Comparison of ENCODE assay signal across 10 mouse cellular contexts in genomic region chr11:72205256-72205655, GRCm38 (mm10). TPM values are rescaled to one million over a fixed set of nuclear protein-coding genes. Genes with fewer than 3 reads are reported as not detected.
DNase-seq lines count a peak whose midpoint lies in the region; ATAC-seq and TF ChIP-seq lines count a peak whose summit lies in the region.
"Had no signal": no experiment of that assay in that cellular context is flagged by ENCODE, and none has a peak within 500 bp of the region (broad histone marks: within the 10 kb centered on the region; RNA-seq: fewer than 3 reads in every experiment).

No protein-coding gene starts in this region.

- TF ChIP-seq POLR2A in testis, adult 2 months (IDR thresholded peaks at IDR 0.05; ENCODE audit: control insufficient read depth, low read depth, low read length), result no peak; the same call in 1 of the 2 replicates

- H3K9me3 ChIP-seq in limb, embryonic 13.5 days, result no peaks in the 10 kb centered on the region

- 86% methylated on average over 6 of the region's 6 CpGs for WGBS in limb, embryonic 13.5 days

- DNase-seq in heart, adult 11 months, result peak; percentile 90
- no peak for DNase-seq in heart, postnatal 4 days
- no peak for DNase-seq in testis, postnatal 10 days (ENCODE audit: low spot score)
- no peak for DNase-seq in gastrocnemius, adult 8-10 months (ENCODE audit: low spot score in 2 of 2)
- DNase-seq in T-cell, adult 2 months (ENCODE audit: low spot score), result no peak
- DNase-seq: heart, postnatal 10 days; thymus, postnatal 36 days had no signal

- peak overlapping the region; percentile 94 for H3K4me2 ChIP-seq in limb, embryonic 13.5 days (replicated peaks)

- H3K27ac ChIP-seq in testis, adult 2 months (ENCODE audit: control insufficient read depth, insufficient read depth, low read depth, low read length), result no peak overlapping the region
- H3K27ac ChIP-seq in limb, embryonic 13.5 days, result no peak overlapping the region

- H3K27me3 ChIP-seq in testis, adult 2 months (ENCODE audit: control insufficient read depth, insufficient read depth, low read length), result no peaks in the 10 kb centered on the region
- H3K27me3 ChIP-seq in limb, embryonic 13.5 days, result no peaks in the 10 kb centered on the region

- no peak for TF ChIP-seq CTCF in testis, adult 2 months (IDR thresholded peaks at IDR 0.05; ENCODE audit: control insufficient read depth, insufficient read depth, insufficient replicate concordance, low read depth, low read length)

- peak overlapping the region; percentile 90 for H3K9ac ChIP-seq in limb, embryonic 13.5 days

- H3K4me1 ChIP-seq in testis, adult 2 months (ENCODE audit: control insufficient read depth, insufficient read depth, low read length), result peaks cover 13% of the 10 kb centered on the region
- peaks cover 28% of the 10 kb centered on the region for H3K4me1 ChIP-seq in limb, embryonic 13.5 days

- no peaks in the 10 kb centered on the region for H3K36me3 ChIP-seq in testis, adult 2 months (ENCODE audit: control insufficient read depth, insufficient read depth, low read length)
- H3K36me3 ChIP-seq in limb, embryonic 13.5 days, result peaks cover 26% of the 10 kb centered on the region

- ATAC-seq in limb, embryonic 13.5 days (ENCODE audit: low FRiP score, low read depth), result no peak
- ATAC-seq in erythroid progenitor cell, adult 5-6 weeks (replicated peaks; ENCODE audit: low FRiP score, poor library complexity, severe bottlenecking), result no peak

- H3K4me3 ChIP-seq in testis, adult 2 months (ENCODE audit: control insufficient read depth, low read depth, low read length), result peak overlapping the region; percentile 91
- H3K4me3 ChIP-seq in limb, embryonic 13.5 days, result 0 out of 2 replicates have a peak overlapping the region, but pooled peaks have one; percentile 89

RNA-seq across cellular contexts. Expression of gene Gm43951, which starts 1.4 kb away (rescaled TPM):
- under 1 TPM; 0.45 TPM for total RNA-seq in heart, postnatal 4 days (2021)
- polyA plus RNA-seq in testis, adult 2 months (2012; rRNA removed), result 0.78 and 1.1 TPM in 2 replicates
- 0.84 and 1.1 TPM in 2 replicates for polyA plus RNA-seq in limb, embryonic 13.5 days (2015; fragmentation: Nextera tagmentation; extraction: Ambion mirVana)
- not detected in 2 replicates for total RNA-seq in erythroid progenitor cell, adult 5-6 weeks (2015; ENCODE audit: low replicate concordance)
- total RNA-seq in erythroid progenitor cell, adult 5-6 weeks (2017; ENCODE audit: low replicate concordance), result 1.0 TPM in 1 of 2 replicates, not detected in the other
- under 1 TPM in 1 of 4 experiments, not detected in 3; 0.16 TPM for total RNA-seq in gastrocnemius, adult 8-10 months (2022)

RNA-seq across cellular contexts. Expression of gene 4933427D14Rik, which starts 2.0 kb away (rescaled TPM):
- 1 to 10 TPM; 6.0 to 7.4 TPM for total RNA-seq in heart, postnatal 4 days (2021)
- 19.1 and 33.1 TPM in 2 replicates for polyA plus RNA-seq in testis, adult 2 months (2012; rRNA removed)
- 18.1 and 18.3 TPM in 2 replicates for polyA plus RNA-seq in limb, embryonic 13.5 days (2015; fragmentation: Nextera tagmentation; extraction: Ambion mirVana)
- total RNA-seq in erythroid progenitor cell, adult 5-6 weeks (2015; ENCODE audit: low replicate concordance), result 13.0 and 15.9 TPM in 2 replicates
- total RNA-seq in erythroid progenitor cell, adult 5-6 weeks (2017; ENCODE audit: low replicate concordance), result 8.1 and 21.0 TPM in 2 replicates
- 1 to 10 TPM; 1.0 to 2.6 (median 1.6) TPM for total RNA-seq in gastrocnemius, adult 8-10 months (2022)

RNA-seq across cellular contexts. Expression of gene Txndc17, which starts 2.1 kb away (rescaled TPM):
- 10 to 100 TPM; 47.4 to 48.7 TPM for total RNA-seq in heart, postnatal 4 days (2021)
- 15.8 and 17.5 TPM in 2 replicates for polyA plus RNA-seq in testis, adult 2 months (2012; rRNA removed)
- 229 and 230 TPM in 2 replicates for polyA plus RNA-seq in limb, embryonic 13.5 days (2015; fragmentation: Nextera tagmentation; extraction: Ambion mirVana)
- 31.4 and 37.8 TPM in 2 replicates for total RNA-seq in erythroid progenitor cell, adult 5-6 weeks (2015; ENCODE audit: low replicate concordance)
- 5.0 and 10.8 TPM in 2 replicates for total RNA-seq in erythroid progenitor cell, adult 5-6 weeks (2017; ENCODE audit: low replicate concordance)
- 10 to 100 TPM; 25.3 to 37.6 (median 29.8) TPM for total RNA-seq in gastrocnemius, adult 8-10 months (2022)

RNA-seq across cellular contexts. Expression of gene Med31, which starts 10.1 kb away (rescaled TPM):
- total RNA-seq in heart, postnatal 4 days (2021), result 10 to 100 TPM; 12.0 to 12.5 TPM
- polyA plus RNA-seq in testis, adult 2 months (2012; rRNA removed), result 21.5 and 23.5 TPM in 2 replicates
- polyA plus RNA-seq in limb, embryonic 13.5 days (2015; fragmentation: Nextera tagmentation; extraction: Ambion mirVana), result 48.9 and 49.6 TPM in 2 replicates
- total RNA-seq in erythroid progenitor cell, adult 5-6 weeks (2015; ENCODE audit: low replicate concordance), result 11.2 and 16.8 TPM in 2 replicates
- 3.3 and 4.0 TPM in 2 replicates for total RNA-seq in erythroid progenitor cell, adult 5-6 weeks (2017; ENCODE audit: low replicate concordance)
- total RNA-seq in gastrocnemius, adult 8-10 months (2022), result 1 to 10 TPM; 5.2 to 7.5 (median 6.5) TPM
